Mouse (Mus musculus): ENCODE results near the gene B4galt2. TPM values are rescaled to one million over a fixed set of nuclear protein-coding genes. Genes with fewer than 3 reads are reported as not detected.
A peak's percentile ranks its signal among the peaks of the same experiment; 100 is the strongest.

The B4galt2 gene
- total RNA-seq, 2 experiments from 2014 or later: 4.0 to 4.4 TPM

GRCm38 (mm10) chr4:117908834-117909453, 25.7 kb upstream of the B4galt2 start:
- peak in 1 of 2 experiments; percentile 18 for DNase-seq

GRCm38 (mm10) chr4:117906196-117906595, 22.9 kb upstream of the B4galt2 start:
- DNase-seq: no peak

GRCm38 (mm10) chr4:117904761-117905160, 21.5 kb upstream of the B4galt2 start:
- no peak for DNase-seq

GRCm38 (mm10) chr4:117904094-117904493, 20.8 kb upstream of the B4galt2 start:
- DNase-seq: no peak

- no peak for DNase-seq
Observed at GRCm38 (mm10) chr4:117898111-117898510, 14.8 kb upstream of the B4galt2 start.

GRCm38 (mm10) chr4:117896031-117896430, 12.7 kb upstream of the B4galt2 start:
- no peak for DNase-seq

- no peak for DNase-seq
Observed at GRCm38 (mm10) chr4:117895339-117895738, 12.1 kb upstream of the B4galt2 start.

- DNase-seq: no peak
Observed at GRCm38 (mm10) chr4:117894601-117895000, 11.3 kb upstream of the B4galt2 start.

GRCm38 (mm10) chr4:117893376-117893775, 10.1 kb upstream of the B4galt2 start:
- peak; percentile 38 to 74 for DNase-seq

- DNase-seq: peak; percentile 91 to 93
Observed at GRCm38 (mm10) chr4:117891738-117892161, 8.5 kb upstream of the B4galt2 start, which contains the start of gene Dph2. Dph2 (minus strand) TSS chr4:117892032.

- DNase-seq: no peak
Observed at GRCm38 (mm10) chr4:117890750-117891149, 7.5 kb upstream of the B4galt2 start.

GRCm38 (mm10) chr4:117890031-117890430, 6.7 kb upstream of the B4galt2 start:
- no peak for DNase-seq

GRCm38 (mm10) chr4:117889471-117889870, 6.2 kb upstream of the B4galt2 start:
- DNase-seq: no peak

- DNase-seq: no peak
Observed at GRCm38 (mm10) chr4:117887920-117888319, 4.6 kb upstream of the B4galt2 start.

- DNase-seq: peak; percentile 95
Observed at GRCm38 (mm10) chr4:117887133-117887532, 3.8 kb upstream of the B4galt2 start, which contains the start of gene Atp6v0b. Atp6v0b (minus strand) TSS chr4:117887333.

- peak; percentile 29 to 42 for DNase-seq
Observed at GRCm38 (mm10) chr4:117886644-117887043, 3.4 kb upstream of the B4galt2 start.

- no peak for DNase-seq
Observed at GRCm38 (mm10) chr4:117885994-117886393, 2.7 kb upstream of the B4galt2 start.

- no peak for DNase-seq
Observed at GRCm38 (mm10) chr4:117885093-117885492, 1.8 kb upstream of the B4galt2 start.

- DNase-seq: no peak
Observed at GRCm38 (mm10) chr4:117884146-117884545, 859 bp upstream of the B4galt2 start.

- DNase-seq: no peak
Observed at GRCm38 (mm10) chr4:117878703-117879102, 4.6 kb downstream of the B4galt2 start.

- no peak for DNase-seq
Observed at GRCm38 (mm10) chr4:117878301-117878700, 5.0 kb downstream of the B4galt2 start.

- no peak for DNase-seq
Observed at GRCm38 (mm10) chr4:117873615-117874014, 9.7 kb downstream of the B4galt2 start.

GRCm38 (mm10) chr4:117872471-117872886, 10.8 kb downstream of the B4galt2 start, which contains the start of gene Ccdc24:
Ccdc24 (minus strand) TSS chr4:117872557.
- DNase-seq: no peak

- DNase-seq: no peak
Observed at GRCm38 (mm10) chr4:117871787-117872186, 11.5 kb downstream of the B4galt2 start.

Measured in heart, adult 18-20 months (tissue).